Mouse (Mus musculus): ENCODE data around the gene Pde3a.

Gene Pde3a

GRCm38 (mm10) chr6:141522541-141522940 lies 273.5 kb downstream of the Pde3a start:
- no peak for DNase-seq

GRCm38 (mm10) chr6:141523747-141524640 lies 274.9 kb downstream of the Pde3a start, which contains the start of gene Slco1c1:
Slco1c1 (plus strand) TSS chr6:141524368.
- DNase-seq: no peak

- DNase-seq: no peak
These were observed 276.7 kb downstream of the Pde3a start for GRCm38 (mm10) chr6:141525787-141526186.

- no peak for DNase-seq
These were observed 281.8 kb downstream of the Pde3a start for GRCm38 (mm10) chr6:141530865-141531264.

- no peak for DNase-seq
These were observed 288.2 kb downstream of the Pde3a start for GRCm38 (mm10) chr6:141537298-141537697.

- DNase-seq: no peak
These were observed 292.1 kb downstream of the Pde3a start for GRCm38 (mm10) chr6:141541136-141541535.

GRCm38 (mm10) chr6:141543344-141543743 lies 294.3 kb downstream of the Pde3a start:
- no peak for DNase-seq

Measured in thymus, postnatal 36 days (tissue).